In the genomic region with DNA sequence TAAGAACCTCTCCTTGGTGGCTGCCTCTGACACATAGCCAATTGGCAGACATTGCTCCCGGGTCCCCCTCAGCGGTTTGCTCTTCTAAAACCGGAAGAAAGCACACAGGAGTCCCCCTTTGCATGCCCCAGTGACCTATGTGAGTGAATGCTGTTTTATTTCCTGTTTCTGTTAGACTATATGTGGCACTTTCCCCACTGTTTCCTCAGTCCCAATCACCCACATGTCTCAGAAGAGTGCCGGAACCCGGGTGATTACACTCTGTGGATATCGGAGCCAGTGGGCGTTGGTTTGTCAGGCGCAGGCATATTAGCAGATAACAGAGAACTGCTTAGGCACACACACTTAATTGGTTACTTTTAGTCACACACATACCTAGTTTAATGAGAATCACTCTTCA, we compare ENCODE assay signal across 11 mouse cellular contexts.
DNase-seq lines count a peak whose midpoint lies in the region; ATAC-seq lines count a peak whose summit lies in the region.
"Had no signal": no experiment of that assay in that cellular context is flagged by ENCODE, and none has a peak within 500 bp of the region (broad histone marks: within the 10 kb centered on the region; RNA-seq: fewer than 3 reads in every experiment).

No protein-coding gene starts in this region.

- WGBS in forebrain, embryonic 11.5 days, result 85% methylated on average over 8 of the region's 8 CpGs
- WGBS in forebrain, embryonic 10.5 days, result 86% methylated on average over 8 of the region's 8 CpGs
- 43% methylated on average over 8 of the region's 8 CpGs for WGBS in liver, embryonic 15.5 days (ENCODE audit: insufficient replicate concordance)

- no peak overlapping the region for H3K9ac ChIP-seq in forebrain, embryonic 11.5 days (ENCODE audit: low read length)
- H3K9ac ChIP-seq in liver, embryonic 15.5 days, result no peak overlapping the region

- no peaks in the 10 kb centered on the region for H3K27me3 ChIP-seq in forebrain, embryonic 11.5 days (ENCODE audit: control insufficient read depth, insufficient read depth, low read length)
- no peaks in the 10 kb centered on the region for H3K27me3 ChIP-seq in forebrain, embryonic 10.5 days (ENCODE audit: poor library complexity, severe bottlenecking)
- H3K27me3 ChIP-seq in liver, embryonic 15.5 days, result no peaks in the 10 kb centered on the region

- H3K27ac ChIP-seq in forebrain, embryonic 11.5 days (ENCODE audit: low read depth, low read length), result no peak overlapping the region
- no peak overlapping the region for H3K27ac ChIP-seq in forebrain, embryonic 10.5 days
- no peak overlapping the region for H3K27ac ChIP-seq in liver, embryonic 15.5 days (replicated peaks)

- no peaks in the 10 kb centered on the region for H3K9me3 ChIP-seq in forebrain, embryonic 11.5 days (ENCODE audit: control insufficient read depth, low read length)
- H3K9me3 ChIP-seq in forebrain, embryonic 10.5 days, result no peaks in the 10 kb centered on the region
- H3K9me3 ChIP-seq in liver, embryonic 15.5 days (replicated peaks), result no peaks in the 10 kb centered on the region

- H3K4me3 ChIP-seq in forebrain, embryonic 11.5 days (ENCODE audit: low read depth, low read length), result no peak overlapping the region
- no peak overlapping the region for H3K4me3 ChIP-seq in forebrain, embryonic 10.5 days
- no peak overlapping the region for H3K4me3 ChIP-seq in liver, embryonic 15.5 days (replicated peaks)

- H3K4me1 ChIP-seq in forebrain, embryonic 11.5 days (replicated peaks; ENCODE audit: control insufficient read depth, insufficient read depth, low read length), result no peaks in the 10 kb centered on the region
- H3K4me1 ChIP-seq in forebrain, embryonic 10.5 days, result 0 out of 2 replicates have a peak, but pooled peaks cover 4% of the 10 kb centered on the region
- H3K4me1 ChIP-seq in liver, embryonic 15.5 days (replicated peaks), result peaks cover 9% of the 10 kb centered on the region

- no peaks in the 10 kb centered on the region for H3K36me3 ChIP-seq in forebrain, embryonic 11.5 days (ENCODE audit: control insufficient read depth, insufficient read depth, low read length)
- no peaks in the 10 kb centered on the region for H3K36me3 ChIP-seq in forebrain, embryonic 10.5 days (replicated peaks)
- no peaks in the 10 kb centered on the region for H3K36me3 ChIP-seq in liver, embryonic 15.5 days (replicated peaks)

- DNase-seq in forebrain, embryonic 11.5 days (ENCODE audit: low spot score), result peak; percentile 9
- no peak for DNase-seq in forebrain, embryonic 10.5 days (ENCODE audit: extremely low spot score, low spot score)
- DNase-seq in thymus, postnatal 0 days (ENCODE audit: low spot score), result peak; percentile 58
- DNase-seq in adrenal gland, postnatal 25 days, result no peak
- no peak for DNase-seq in urinary bladder, postnatal 10 days (ENCODE audit: low spot score)
- DNase-seq in adrenal gland, adult (ENCODE audit: inconsistent age in 2 of 2, low spot score in 1 of 2), result no peak
- DNase-seq: cerebellum, postnatal 25 days; kidney, adult 2 months; midbrain, embryonic 14.5 days had no signal

- ATAC-seq in forebrain, embryonic 11.5 days (replicated peaks; ENCODE audit: low FRiP score), result no peak
- ATAC-seq in erythroblast, adult 5-6 weeks (replicated peaks; ENCODE audit: low FRiP score, poor library complexity, severe bottlenecking), result peak; percentile 82
- ATAC-seq in liver, embryonic 15.5 days (ENCODE audit: insufficient read depth), result peak; percentile 62

- H3K4me2 ChIP-seq in forebrain, embryonic 11.5 days (ENCODE audit: low read depth, low read length, severe bottlenecking), result no peak overlapping the region
- H3K4me2 ChIP-seq in liver, embryonic 15.5 days, result peak overlapping the region; percentile 16; the same call in 1 of the 2 replicates

Comparison
In these comparisons a context has a peak if more than half of its experiments do, and no peak if none do; other contexts are left out.
1. DNase-seq: peak in forebrain, embryonic 11.5 days (single experiment) and thymus, postnatal 0 days (single experiment); none in forebrain, embryonic 10.5 days (single experiment), adrenal gland, postnatal 25 days (single experiment), urinary bladder, postnatal 10 days (single experiment) and adrenal gland, adult (0 of 2).